Mouse (Mus musculus) MEL (cell line): ENCODE results near the gene Dtl. TPM values are rescaled to one million over a fixed set of nuclear protein-coding genes. Genes with fewer than 3 reads are reported as not detected.
A peak's percentile ranks its signal among the peaks of the same experiment; 100 is the strongest.

Experiments
- DNase-seq: peaks from one replicate; pipeline ENCODE4 v3.0.0; 2011; ENCODE audit warnings: low read depth, low spot score
- H3K27ac ChIP-seq: 2 replicates; pipeline ENCODE4 v1.5.1; 2012; ENCODE audit warnings: low read depth, mild to moderate bottlenecking, control low read depth, low read length, moderate library complexity; ENCODE audit not compliant: control insufficient read depth
- H3K27me3 ChIP-seq, 2 experiments: fragments of 150-350 bp in 1 of 2; sonication (generic) in 1 of 2; 2 replicates each; pipeline ENCODE4 v1.6.1; 2012; ENCODE audit warnings: low read length in 2 of 2, mild to moderate bottlenecking in 2 of 2, improper control_type of control experiment in 1 of 2, moderate library complexity in 1 of 2; ENCODE audit not compliant: insufficient read depth in 2 of 2, control insufficient read depth in 1 of 2
- H3K36me3 ChIP-seq, 2 experiments: 2 replicates each; pipeline ENCODE4 v1.6.1; 2012 to 2014; ENCODE audit warnings: low read length in 2 of 2, improper control_type of control experiment in 1 of 2, inconsistent platforms in 1 of 2, mild to moderate bottlenecking in 1 of 2; ENCODE audit not compliant: insufficient read depth in 2 of 2, control insufficient read depth in 1 of 2
- H3K4me1 ChIP-seq, 2 experiments: fragments of 150-350 bp in 1 of 2; sonication (generic) in 1 of 2; 2 replicates each; pipeline ENCODE4 v1.6.1; 2012; ENCODE audit warnings: low read length in 2 of 2, improper control_type of control experiment in 1 of 2, mild to moderate bottlenecking in 1 of 2; ENCODE audit not compliant: insufficient read depth in 2 of 2, control insufficient read depth in 1 of 2
- H3K4me3 ChIP-seq, 2 experiments: fragments of 150-350 bp in 1 of 2; sonication (generic) in 1 of 2; 2 replicates each; pipeline ENCODE4 v1.5.1; 2012; ENCODE audit warnings: low read depth in 2 of 2, low read length in 2 of 2, mild to moderate bottlenecking in 2 of 2, moderate library complexity in 2 of 2, control low read depth in 1 of 2, improper control_type of control experiment in 1 of 2; ENCODE audit not compliant: control insufficient read depth in 1 of 2, insufficient read depth in 1 of 2
- H3K79me2 ChIP-seq: 2 replicates; pipeline ENCODE4 v1.6.1; 2012; ENCODE audit warnings: mild to moderate bottlenecking, low read length, moderate library complexity; ENCODE audit not compliant: control insufficient read depth, poor library complexity, insufficient read depth
- H3K9ac ChIP-seq: 2 replicates; pipeline ENCODE4 v1.6.1; 2012; ENCODE audit warnings: low read depth, mild to moderate bottlenecking, control low read depth, low read length, moderate library complexity; ENCODE audit not compliant: control insufficient read depth, poor library complexity, severe bottlenecking
- H3K9me3 ChIP-seq: fragments of 150-350 bp; sonication (generic); replicated peaks from 2 replicates; pipeline ENCODE4 v1.6.1; 2012; ENCODE audit warnings: mild to moderate bottlenecking, low read length, improper control_type of control experiment, moderate library complexity; ENCODE audit not compliant: insufficient read depth
- GATA1 ChIP-seq: IDR thresholded peaks from 2 replicates; pipeline ENCODE4 v1.6.1; 2011; ENCODE audit warnings: low read depth, low read length, improper control_type of control experiment
- HCFC1 ChIP-seq: IDR thresholded peaks from 2 replicates; pipeline ENCODE4 v1.6.1; 2012; ENCODE audit warnings: low read depth, mild to moderate bottlenecking, inconsistent platforms, low read length, improper control_type of control experiment, moderate library complexity
- MAZ ChIP-seq: IDR thresholded peaks from 2 replicates; pipeline ENCODE4 v1.6.1; 2012; ENCODE audit warnings: low read depth, mild to moderate bottlenecking, inconsistent platforms, low read length, improper control_type of control experiment
- POLR2AphosphoS2 ChIP-seq: IDR thresholded peaks from 2 replicates; pipeline ENCODE4 v1.6.1; 2011; ENCODE audit warnings: low read length, improper control_type of control experiment
- SMC3 ChIP-seq: IDR thresholded peaks from 2 replicates; pipeline ENCODE4 v1.6.1; 2011; ENCODE audit warnings: low read depth, low read length, improper control_type of control experiment
- TBP ChIP-seq: IDR thresholded peaks from 2 replicates; pipeline ENCODE4 v1.8.0; 2011; ENCODE audit warnings: low read depth, low read length, improper control_type of control experiment
- TCF12 ChIP-seq: IDR thresholded peaks from 2 replicates; pipeline ENCODE4 v1.6.1; 2014; ENCODE audit warnings: low read depth, mild to moderate bottlenecking, inconsistent platforms, low read length, improper control_type of control experiment, moderate library complexity
- USF1 ChIP-seq: IDR thresholded peaks from 2 replicates; pipeline ENCODE4 v1.6.1; 2014; ENCODE audit warnings: low read depth, mild to moderate bottlenecking, inconsistent platforms, low read length, improper control_type of control experiment, moderate library complexity
- USF2 ChIP-seq, 2 experiments: IDR thresholded peaks; 2 replicates each; pipeline ENCODE4 v1.6.1; 2011 to 2012; ENCODE audit warnings: improper control_type of control experiment in 2 of 2, low read length in 2 of 2, borderline replicate concordance in 1 of 2, inconsistent platforms in 1 of 2, low read depth in 1 of 2, mild to moderate bottlenecking in 1 of 2; ENCODE audit not compliant: insufficient read depth in 1 of 2
- ZC3H11A ChIP-seq: IDR thresholded peaks from 2 replicates; pipeline ENCODE4 v1.6.1; 2012; ENCODE audit warnings: low read depth, mild to moderate bottlenecking, inconsistent platforms, low read length, improper control_type of control experiment
- ZNF384 ChIP-seq: IDR thresholded peaks from 2 replicates; pipeline ENCODE4 v1.6.1; 2012; ENCODE audit warnings: low read depth, mild to moderate bottlenecking, inconsistent platforms, low read length, improper control_type of control experiment
- polyA plus RNA-seq, 2 experiments: library from polyadenylated mRNA; stranded (reverse) in 1 of 2; unstranded in 1 of 2; fragments of >175 nt in 1 of 2; fragments of >200 nt in 1 of 2; gene quantifications; 2 replicates each; pipeline versions ENCODE4 v1.2.1 to v1.2.4; 2012; ENCODE audit warnings: low replicate concordance in 2 of 2, low read depth in 1 of 2; ENCODE audit not compliant: insufficient read length in 2 of 2, insufficient read depth in 1 of 2, missing spikeins in 1 of 2
- total RNA-seq: library from RNA; depleted of rRNA; stranded (reverse); fragments of 300-350 nt; gene quantifications from 2 replicates; pipeline ENCODE4 v1.2.3, GENCODE M21; 2012

Dtl gene
- total and polyA plus RNA-seq, 3 experiments, result 42.3 to 64.6 (median 53.5) TPM

- no peaks in the 10 kb centered on the region for H3K9me3 ChIP-seq
- H3K9ac ChIP-seq, result no peak overlapping the region
- no peak overlapping the region for H3K27ac ChIP-seq
- H3K4me1 ChIP-seq, result no peaks in the 10 kb centered on the region
- DNase-seq, result no peak
- H3K79me2 ChIP-seq, result no peaks in the 10 kb centered on the region
- TF ChIP-seq HCFC1, result no peak
- no peak for TF ChIP-seq USF2 (IDR thresholded peaks at IDR 0.05; ENCODE audit: borderline replicate concordance in 1 of 2, insufficient read depth in 1 of 2, low read depth in 1 of 2, low read length in 2 of 2)
- TF ChIP-seq ZNF384, result no peak
- no peak for TF ChIP-seq USF1
- no peak for TF ChIP-seq POLR2AphosphoS2
- H3K36me3 ChIP-seq, result peaks cover 0 to 62% of the 10 kb centered on the region in 2 experiments; a peak in 3 of 4 replicates
- no peak overlapping the region for H3K4me3 ChIP-seq
- no peaks in the 10 kb centered on the region for H3K27me3 ChIP-seq
Observed at GRCm38 (mm10) chr1:191557109-191557508, 18.2 kb downstream of the Dtl start.

DNA sequence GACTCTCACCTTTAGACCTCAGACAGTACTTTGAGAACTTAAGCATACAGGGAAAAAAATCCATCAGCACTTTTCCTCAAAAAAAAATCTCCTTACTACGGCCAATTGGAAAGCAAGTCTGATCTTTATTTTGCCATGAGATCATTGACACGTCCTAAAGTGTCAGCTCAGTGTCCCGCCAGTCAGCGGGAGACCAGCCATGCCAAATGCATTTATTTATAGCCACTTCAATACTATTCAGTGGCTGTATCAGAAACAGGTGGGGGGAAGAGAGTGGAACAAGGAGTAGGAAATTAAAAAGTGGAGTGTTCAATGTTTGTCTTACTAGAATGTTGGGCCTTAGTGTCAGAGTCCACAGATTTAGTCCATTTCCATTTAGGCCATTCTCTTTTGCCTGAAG lies 24.6 kb downstream of the Dtl start:
- no peak overlapping the region for H3K9ac ChIP-seq
- no peak overlapping the region for H3K4me3 ChIP-seq
- TF ChIP-seq POLR2AphosphoS2 (no peak), GATA1 (no peak), TBP (no peak)
- DNase-seq, result no peak
- no peak overlapping the region for H3K27ac ChIP-seq
- H3K9me3 ChIP-seq, result no peaks in the 10 kb centered on the region
- H3K36me3 ChIP-seq, result peaks cover 2 to 65% of the 10 kb centered on the region in 2 experiments; a peak in 3 of 4 replicates
- H3K27me3 ChIP-seq, result no peaks in the 10 kb centered on the region
- H3K4me1 ChIP-seq, result peaks cover 0 to 2% of the 10 kb centered on the region in 2 experiments; a peak in 1 of 4 replicates
- no peaks in the 10 kb centered on the region; the same call in 1 of the 2 replicates for H3K79me2 ChIP-seq

- TF ChIP-seq TCF12, result peak; percentile 47; the same call in 1 of the 2 replicates
- TF ChIP-seq ZC3H11A, result no peak
- TF ChIP-seq GATA1, result 0 out of 2 replicates have a peak, but pooled peaks have one; percentile 29
- TF ChIP-seq SMC3, result no peak
- TF ChIP-seq MAZ, result no peak
- H3K79me2 ChIP-seq, result no peaks in the 10 kb centered on the region; the same call in 1 of the 2 replicates
- no peaks in the 10 kb centered on the region for H3K27me3 ChIP-seq
- H3K4me1 ChIP-seq, result no peaks in the 10 kb centered on the region
- H3K9me3 ChIP-seq, result no peaks in the 10 kb centered on the region
- H3K4me3 ChIP-seq, result no peak overlapping the region
- H3K36me3 ChIP-seq, result peaks cover 2 to 46% of the 10 kb centered on the region in 2 experiments
- H3K9ac ChIP-seq, result no peak overlapping the region
- DNase-seq, result no peak
- no peak overlapping the region for H3K27ac ChIP-seq
Observed at GRCm38 (mm10) chr1:191543747-191544146, 31.6 kb downstream of the Dtl start.
